Mouse (Mus musculus): Measurements from ENCODE around the gene Map4k2. TPM values are rescaled to one million over a fixed set of nuclear protein-coding genes. Genes with fewer than 3 reads are reported as not detected.
"Not testable (repeated sequence)": the region's sequence is repeated elsewhere in the genome, so short reads cannot be mapped to it uniquely, and the experiment has no call there.

Gene Map4k2
- 10 to 100 TPM; 40.6 to 81.6 (median 61.5) TPM for total RNA-seq (2022)

DNA sequence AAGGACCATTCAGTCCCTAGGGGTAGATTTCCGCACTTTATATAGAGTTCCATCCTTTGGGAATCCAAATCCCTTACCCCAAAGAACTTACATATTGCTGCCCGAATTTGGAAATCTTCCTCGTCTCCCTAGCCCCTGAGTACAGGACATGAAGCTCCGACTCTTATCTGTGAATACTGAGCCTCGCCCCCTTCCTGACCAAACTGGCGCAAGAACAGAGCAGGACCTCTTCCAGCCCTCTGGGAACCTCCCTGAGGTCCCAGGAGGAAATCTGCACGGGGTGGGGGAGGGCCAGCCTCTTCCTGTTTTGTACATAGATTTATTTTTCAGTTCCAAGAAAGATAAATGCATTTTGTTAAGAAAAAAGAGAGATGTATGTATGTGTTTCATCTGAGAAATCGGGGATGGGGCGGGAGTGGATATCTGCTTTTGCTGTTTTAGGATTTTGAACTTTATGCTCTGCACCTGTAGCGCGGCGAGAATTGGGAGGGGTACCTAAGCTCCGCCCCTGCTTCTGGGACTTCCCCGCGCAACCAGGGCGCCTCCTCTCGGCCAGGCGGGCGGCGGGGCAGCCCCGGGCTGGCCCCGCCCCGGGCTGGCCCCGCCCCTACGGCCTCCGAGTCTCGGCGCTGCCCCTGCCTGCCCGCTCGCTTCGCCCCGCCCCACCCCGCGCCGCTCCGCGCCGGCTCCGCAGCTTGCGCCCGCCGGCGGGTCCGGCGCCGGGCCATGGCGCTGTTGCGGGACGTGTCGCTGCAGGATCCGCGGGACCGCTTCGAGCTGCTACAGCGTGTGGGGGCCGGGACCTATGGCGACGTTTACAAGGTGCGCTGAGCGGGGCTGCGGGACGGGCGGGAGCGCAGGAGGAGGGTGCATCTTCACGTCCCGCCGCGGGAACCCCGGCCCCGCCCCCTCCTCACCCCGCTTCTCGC lies at the start of gene Map4k2:
Map4k2 (plus strand) TSS at position 612 of the 929 bp plus-strand sequence.
- peak; percentile 76 for DNase-seq

DNA sequence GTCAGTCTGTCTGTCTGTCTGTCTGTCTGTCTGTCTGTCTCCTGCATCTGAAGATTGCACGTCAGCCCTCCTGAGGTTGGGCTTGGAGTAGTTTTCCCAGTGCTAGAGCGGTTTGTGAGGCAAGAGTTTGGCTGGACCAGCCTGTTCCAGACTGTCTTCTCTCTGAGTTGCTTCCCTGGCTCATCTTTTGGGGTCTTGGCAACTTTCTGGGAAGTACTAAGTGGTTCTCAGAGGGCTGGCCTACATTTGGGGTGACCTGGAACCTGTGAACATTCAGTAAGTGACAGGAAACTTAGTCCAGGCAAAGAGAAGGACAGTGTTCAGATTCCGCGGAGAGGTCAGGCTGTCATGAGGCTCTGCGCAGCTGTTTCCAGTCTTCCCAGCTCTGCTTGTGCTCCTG lies 48.7 kb upstream of the Map4k2 start:
- DNase-seq, result no peak

DNA sequence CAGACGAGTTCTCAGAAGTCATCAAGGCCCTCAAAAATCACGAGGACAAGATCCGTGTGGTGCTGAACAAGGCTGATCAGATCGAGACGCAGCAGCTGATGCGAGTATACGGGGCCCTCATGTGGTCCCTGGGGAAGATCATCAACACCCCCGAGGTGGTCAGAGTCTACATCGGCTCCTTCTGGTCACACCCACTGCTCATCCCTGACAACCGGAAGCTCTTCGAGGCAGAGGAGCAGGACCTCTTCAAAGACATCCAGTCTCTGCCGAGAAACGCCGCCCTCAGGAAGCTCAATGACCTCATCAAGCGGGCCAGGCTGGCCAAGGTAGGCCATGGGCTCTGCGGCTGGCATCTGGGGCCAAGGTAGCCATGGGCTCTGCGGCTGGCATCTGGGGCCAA lies 46.6 kb upstream of the Map4k2 start:
- DNase-seq, result no peak

DNA sequence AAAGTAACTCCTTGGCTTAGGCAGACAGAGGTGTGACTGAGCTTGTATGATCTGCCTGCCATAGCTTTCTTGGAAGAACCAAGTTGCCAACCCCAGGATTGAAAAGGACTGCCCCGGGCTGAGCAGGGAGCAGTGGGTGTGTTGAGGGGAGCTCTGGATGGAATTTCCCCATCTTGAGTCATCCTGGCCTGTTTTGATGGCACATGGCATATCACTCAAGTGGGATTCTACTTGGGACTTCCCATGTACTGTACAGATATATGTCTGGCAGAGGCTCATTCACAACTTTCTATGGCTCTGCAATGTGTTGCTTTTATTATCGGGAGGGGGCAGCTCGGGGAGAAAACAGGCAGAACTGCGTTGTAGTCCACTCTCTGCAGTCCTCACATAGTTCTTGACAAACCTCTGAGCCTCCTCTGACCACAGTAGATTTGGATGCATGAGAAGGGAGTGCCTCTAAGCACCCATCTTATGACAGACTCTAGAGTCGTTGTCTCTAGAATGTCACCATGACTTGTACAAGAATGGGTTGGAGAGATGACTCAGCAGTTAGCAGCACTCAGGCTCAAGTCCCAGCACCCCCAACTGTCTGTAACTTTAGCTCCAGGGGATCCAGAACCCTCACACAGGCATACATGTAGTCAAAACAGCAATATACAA lies 44.3 kb upstream of the Map4k2 start:
- no peak for DNase-seq

DNA sequence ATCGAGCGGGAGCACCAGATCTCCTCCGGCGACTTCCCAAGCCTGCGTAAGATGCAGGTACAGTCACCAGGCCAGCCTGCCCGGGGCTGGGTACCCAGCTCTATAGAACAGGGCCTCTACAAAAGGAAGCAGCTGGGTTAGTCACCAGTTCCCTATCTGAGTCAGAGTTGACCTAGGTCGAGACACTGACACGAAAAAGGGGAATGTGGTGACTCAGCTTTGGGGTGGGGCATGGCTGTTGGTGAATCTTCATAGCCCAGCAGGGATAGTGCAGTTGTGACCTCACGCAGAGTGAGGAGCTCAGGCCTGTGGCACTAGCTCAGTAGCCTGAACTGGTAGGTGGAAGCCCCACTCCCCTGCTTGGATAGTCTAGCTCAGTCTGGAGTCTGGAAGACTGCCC lies 43.3 kb upstream of the Map4k2 start:
- DNase-seq, result peak; percentile 91

DNA sequence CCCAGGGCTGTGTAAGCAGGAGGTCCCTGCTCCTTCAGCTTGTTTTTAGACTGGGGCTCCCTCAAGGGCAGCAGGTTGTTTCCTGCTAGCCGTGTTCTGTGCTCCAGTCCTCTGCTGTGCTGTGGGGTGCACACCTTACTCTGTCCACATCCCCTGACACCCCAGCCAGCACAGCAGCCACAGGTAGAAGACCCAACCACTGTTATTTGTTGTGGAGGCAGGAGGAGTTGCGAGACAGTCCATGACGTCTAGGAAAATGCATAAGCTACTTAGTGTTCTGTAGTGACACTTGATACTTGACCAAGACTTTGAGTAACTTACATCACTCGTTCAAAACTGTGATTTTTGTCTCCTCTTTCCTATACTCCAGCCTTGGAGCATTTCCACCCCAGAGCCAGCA lies 41.9 kb upstream of the Map4k2 start:
- no peak for DNase-seq

DNA sequence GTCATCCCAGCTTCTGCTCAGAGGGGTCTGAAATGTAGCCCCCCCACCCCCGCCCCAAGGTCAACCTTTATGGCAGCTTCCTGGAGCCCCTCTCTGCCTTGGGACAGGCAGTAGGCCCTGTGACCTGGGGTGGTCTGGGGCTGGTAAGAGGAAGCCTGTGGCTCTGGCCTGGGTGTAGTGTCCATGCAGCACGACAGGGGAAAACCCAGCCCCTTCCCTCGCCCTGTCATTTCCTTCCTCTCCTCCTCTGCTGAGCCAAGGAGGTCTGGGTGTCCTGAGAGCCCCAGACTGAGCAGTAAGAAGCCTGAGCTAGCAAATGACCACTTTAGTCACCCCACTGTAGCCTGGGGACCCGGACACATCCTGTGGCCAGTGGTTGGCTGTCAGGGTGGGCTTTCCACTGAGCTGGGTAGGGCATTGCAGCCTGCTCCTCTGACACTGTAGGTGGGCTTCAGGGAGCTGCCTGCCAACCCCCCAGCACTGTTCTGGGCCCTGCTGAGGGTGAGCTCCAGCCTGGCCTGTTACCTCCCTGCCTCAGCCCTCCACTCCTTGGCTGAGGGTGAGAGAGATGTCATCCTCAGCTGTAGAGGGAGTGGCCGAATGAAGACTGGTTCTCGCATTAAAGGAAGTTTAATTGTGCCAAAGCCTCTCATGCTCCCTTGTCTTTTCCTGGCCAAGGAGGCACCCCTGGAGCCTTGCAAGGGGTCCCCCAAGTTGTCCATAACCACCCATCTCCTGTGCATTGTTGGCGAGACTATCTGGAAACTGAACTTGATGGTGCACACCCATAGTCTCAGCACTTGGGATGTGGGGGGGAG lies 41.3 kb upstream of the Map4k2 start:
- DNase-seq, result no peak

DNA sequence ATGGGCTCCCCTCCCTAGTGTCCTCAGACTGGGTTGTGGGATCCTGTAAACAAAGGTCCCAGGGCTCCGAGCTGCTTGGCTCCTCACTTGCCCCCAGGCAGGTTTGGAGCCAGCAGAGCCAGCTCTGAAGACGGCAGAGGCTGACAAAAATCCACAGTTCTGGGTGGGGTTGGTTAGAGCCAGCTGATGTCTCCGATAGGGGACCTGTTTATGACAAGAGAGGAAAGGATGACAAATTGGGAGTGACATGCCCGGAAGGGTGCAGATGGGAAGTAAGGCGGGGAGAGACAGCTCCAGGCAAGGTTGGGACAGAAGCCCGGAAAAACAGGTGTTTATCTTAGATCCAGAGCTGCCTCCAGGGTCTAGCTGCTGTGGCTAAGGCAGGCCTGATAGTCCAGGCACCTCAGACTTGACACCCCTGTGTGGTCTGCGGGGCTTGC lies 40.5 kb upstream of the Map4k2 start:
- no peak for DNase-seq

DNA sequence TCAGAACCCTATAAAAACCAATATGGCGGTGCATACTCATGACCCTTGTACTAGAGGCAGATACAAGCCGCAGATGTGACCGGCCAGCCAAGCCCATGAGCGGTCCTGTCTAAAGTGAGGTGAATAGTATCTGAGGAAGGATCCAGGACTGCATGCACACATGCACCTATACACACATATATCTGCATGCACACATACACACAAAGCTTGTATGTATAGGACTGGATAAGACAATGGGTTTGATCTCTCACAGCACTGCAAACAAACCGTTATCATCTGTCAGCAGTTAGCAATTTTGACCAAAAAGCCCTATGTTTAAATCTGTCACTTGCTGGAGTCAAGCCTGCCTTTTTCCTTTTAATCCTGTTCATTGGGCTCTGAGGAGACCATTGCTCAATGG lies 38.8 kb upstream of the Map4k2 start:
- DNase-seq, result no peak

DNA sequence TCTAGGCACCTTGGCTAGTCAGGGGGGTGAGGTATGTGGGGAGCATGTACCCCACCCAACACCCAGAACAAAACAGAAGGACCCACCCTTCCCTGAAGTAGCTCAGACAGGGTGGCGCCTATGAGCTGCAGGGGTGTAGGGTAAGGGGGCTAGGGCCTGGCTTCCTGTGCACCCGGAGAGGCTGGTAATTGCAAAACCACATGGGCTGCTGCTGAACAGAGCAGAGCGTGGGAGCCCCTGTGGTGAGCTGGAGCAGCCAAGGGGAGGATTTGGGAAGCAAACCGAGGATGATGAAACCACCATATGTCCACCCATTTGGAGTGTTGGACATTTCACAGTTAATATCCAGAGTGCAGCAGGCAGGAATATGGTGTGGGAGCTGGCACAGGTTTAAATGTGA lies 38.4 kb upstream of the Map4k2 start:
- DNase-seq, result no peak

DNA sequence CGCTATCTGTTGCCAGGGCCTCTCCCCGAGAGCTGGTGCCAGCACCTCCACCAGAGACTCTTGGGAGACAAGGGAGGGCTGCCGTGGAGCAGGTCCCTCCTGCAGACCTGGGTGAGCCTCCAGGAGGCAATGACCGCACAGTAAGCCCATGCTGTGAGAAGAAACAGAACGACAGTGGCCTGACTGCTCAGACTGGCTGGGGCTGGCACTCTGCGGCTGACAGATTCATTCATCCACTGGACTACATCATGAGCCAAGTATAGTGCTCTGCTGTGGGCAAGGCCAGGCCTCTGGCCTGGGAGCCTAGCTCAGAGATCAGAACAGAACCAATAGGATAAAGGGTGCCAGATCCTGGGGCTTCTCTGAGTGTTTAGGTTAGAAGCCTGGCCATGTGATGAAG lies 37.1 kb upstream of the Map4k2 start:
- DNase-seq, result no peak

DNA sequence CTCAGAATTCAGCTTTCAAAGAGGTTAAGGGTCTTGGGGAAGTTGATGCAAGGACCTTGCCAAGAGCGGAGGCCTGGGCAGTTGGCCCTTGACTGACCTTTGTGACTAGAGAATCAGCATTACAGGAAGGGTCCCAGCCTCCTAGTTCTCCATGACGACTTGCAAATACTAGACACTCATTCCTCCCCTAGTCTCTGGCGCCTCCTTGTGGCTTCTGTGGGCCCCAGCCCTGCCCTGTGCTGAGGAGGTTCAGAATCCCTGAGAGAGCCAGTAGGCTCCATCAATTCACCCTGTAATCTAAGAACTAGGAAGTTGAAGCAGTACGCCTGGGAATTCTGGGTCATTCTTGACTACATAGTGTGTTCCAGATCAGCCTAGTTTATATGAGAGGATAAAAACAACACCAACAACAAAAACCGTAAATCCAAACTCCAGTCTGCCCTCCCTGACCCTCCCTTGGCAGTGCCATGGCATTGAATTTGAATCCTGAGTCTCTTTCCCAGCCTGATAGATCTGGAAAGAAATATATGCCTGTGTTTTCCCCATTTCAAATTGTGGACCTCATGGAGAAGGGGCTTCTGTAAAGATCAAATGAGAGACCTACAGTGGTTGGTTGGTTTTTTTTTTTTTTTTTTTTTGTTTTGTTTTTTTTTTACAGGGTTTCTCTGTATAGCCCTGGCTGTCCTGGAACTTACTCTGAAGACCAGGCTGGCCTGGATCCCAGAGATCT lies 36.0 kb upstream of the Map4k2 start:
- peak; percentile 87 for DNase-seq

DNA sequence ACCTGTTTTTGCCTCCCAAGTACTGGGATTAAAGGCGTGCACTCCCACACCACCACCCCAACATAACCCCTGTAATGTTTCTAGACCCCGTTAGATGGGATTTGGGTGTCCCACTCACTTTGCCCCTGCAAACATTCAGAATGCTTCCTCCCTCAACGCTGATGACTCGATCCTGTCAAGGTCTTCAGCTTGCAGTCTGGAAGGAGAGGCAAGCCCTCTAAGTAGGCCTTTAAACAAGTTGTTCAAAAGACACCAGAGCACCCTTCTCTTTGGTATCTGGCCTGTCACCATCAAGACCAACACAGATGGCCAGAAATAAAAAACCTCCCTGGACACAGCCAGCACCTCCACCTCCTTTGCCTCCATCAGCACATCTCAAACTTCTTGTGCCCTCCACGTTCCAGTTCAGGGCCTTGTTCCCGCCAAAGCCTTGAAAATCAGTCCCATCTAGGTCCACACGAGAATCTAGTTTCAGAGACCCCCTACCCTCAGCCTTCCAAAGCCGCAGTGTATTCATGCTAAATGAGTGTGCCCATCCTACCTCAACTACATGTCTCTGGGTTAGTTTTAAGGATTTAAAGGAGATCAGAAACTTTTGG lies 35.3 kb upstream of the Map4k2 start:
- no peak for DNase-seq

DNA sequence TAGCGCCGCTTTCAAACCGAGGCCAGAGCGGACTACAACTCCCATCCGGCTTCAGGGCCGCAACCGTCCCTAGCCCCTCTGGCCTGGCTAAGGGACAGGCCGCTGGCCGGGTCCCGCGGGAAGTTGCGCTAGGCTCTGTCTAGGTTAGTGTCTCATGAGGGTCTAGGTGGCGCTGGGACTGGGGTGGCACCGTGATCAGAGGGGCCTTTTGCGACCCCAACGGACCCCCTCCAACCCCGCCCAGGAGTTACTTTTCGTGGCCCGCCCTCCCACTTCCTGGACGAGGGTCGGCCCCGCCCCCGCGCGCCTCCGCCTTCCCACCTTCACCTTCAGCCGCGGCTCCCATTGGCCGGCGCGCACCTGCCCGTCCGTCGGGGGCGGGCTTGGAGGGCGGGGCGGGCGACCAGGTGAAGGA lies 34.8 kb upstream of the Map4k2 start, which contains the start of gene Cdc42bpg:
Cdc42bpg (plus strand) TSS at position 320 of the 415 bp plus-strand sequence.
- DNase-seq, result peak; percentile 83

DNA sequence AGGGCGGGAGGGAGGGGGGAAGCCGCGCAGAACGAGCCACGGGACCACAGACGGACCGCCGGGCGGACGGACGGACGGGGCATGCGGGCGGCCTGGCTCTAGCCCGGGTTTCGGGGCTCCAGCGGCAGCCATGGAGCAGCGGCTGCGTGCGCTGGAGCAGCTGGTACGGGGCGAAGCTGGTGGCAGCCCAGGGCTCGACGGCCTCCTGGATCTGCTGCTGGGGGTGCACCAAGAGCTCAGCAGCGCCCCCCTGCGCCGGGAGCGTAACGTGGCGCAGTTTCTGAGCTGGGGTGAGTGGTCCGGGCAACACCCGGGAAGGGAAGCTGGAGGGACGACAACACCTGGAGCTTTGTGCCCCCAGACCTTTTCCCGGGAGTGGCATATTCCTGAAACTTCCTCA lies 34.3 kb upstream of the Map4k2 start:
- DNase-seq, result peak; percentile 66

DNA sequence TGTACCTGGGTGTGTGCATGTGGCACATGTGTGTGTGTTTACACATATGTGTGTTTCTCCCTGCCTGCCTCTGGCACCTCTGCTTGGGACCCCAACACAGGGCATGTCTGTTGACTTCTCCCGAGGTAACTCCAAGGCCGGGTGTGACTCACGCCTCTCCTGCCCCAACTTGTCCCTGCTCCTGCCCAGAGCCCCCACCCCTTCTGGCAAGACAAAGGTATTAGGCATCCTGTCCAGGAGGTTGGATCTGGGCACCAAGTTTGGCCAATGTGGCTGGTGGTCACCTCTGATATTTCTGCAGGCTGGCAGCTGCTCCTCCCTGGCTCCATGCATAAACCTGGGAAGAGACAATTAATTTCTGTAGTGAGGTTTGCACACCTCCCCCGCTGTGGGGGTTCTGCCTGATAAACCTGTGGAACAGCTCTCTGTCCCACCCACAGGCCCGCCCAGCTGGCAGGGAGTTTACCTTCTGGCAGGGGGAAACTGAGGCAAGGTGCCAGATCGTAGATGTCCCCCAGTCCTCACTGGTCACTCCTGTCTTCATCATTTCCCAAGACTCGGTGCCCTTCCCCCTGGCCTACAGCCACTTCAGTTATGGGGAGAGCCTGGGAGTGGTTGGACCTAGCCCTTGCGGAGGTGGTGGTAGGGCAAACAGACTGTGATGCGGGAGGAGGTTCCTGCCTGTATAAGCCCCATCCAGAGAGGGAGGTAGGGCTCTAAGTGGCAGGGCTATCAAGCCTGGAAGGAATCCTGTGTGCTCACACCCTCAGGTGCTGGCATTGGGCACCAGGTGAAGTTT lies 33.0 kb upstream of the Map4k2 start:
- no peak for DNase-seq

DNA sequence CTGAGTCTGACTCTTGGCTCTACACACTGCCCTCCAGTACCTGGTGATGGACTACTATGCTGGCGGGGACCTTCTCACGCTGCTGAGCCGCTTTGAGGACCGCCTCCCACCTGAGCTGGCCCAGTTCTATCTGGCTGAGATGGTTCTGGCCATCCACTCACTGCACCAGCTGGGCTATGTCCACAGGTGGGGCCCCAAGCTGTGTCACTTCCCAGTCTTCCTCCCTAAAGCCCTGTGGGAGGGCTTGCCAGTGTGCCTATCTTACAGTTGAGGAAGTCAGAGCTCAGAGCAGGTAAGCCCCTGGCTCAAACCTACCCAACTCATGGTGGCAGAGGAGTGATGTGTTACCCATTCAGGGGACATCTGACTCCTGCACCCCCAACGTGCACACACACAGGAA lies 30.8 kb upstream of the Map4k2 start:
- no peak for DNase-seq

DNA sequence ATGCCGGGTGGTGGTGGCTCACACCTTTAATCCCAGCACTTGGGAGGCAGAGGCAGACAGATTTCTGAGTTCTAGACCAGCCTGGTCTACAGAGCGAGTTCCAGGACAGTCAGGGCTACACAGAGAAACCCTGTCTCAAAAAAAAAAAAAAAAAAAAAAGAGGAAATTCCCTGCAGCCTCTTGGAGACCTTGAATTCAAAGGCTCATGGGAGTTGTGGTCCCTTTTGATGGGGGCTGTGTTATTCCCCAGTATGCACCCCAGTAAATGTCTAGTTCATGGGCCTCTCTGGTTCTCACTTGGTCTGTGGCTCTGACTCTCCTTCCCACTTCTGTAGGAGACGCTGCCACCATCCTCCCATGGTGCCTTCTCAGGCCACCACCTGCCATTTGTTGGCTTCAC lies 29.2 kb upstream of the Map4k2 start:
- DNase-seq, result not testable (repeated sequence)

DNA sequence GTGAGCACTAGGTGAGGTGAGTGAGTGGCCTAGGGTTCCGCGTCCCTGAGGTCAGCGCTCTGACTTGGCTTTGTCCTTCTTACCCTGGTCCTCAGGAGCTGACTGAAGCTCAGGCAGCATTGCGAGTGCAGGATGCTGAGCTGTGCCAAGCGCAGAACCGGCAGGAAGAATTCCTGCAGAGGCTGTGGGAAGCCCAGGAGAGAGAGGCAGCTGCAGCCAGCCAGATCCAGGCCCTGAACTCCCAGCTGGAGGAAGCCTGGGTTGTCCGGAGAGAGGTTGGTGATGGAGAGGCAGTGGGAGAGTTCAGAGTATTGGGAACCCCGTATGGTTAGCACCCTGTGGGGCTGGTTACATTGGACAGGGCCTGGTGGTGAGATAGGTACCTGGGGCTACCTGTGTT lies 27.1 kb upstream of the Map4k2 start:
- no peak for DNase-seq

DNA sequence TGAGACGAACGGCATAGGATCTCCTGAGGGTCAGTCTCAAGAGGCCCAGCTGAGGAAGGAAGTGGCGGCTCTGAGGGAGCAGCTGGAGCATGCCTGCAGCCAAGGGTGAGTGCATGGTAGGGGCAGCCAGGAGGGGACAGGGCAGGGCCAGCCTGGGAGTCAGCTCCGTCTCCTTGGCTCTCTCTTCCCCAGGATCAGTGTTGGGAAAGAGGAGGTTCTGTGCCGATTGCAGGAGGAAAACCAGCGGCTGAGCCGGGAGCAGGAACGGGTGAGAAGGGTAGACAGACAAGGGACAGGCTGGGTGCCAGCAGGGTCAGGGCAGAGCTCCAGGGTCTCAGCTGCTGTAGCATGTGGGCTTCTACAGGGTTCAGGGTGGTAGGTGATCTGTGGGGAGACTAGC lies 26.4 kb upstream of the Map4k2 start:
- DNase-seq, result no peak

DNA sequence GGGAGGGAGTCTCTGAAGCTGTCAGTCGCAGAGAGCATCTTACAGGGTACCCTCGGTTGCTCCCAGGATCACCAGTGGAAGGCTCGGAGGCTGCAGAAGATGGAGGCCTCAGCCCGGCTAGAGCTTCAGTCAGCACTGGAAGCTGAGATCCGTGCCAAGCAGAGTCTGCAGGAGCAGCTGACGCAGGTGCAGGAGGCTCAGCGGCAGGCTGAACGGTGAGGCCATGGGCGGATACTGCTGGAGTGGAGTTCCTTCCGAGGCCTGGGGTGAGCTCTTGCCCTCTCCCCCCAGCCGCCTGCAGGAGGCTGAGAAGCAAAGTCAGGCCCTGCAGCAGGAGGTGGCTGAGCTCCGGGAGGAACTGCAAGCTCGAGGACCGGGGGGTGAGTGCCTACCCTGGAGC lies 25.4 kb upstream of the Map4k2 start:
- no peak for DNase-seq
